Mouse (Mus musculus) stomach, embryonic 15.5 days (tissue): ENCODE results near the gene Prrt1. TPM values are rescaled to one million over a fixed set of nuclear protein-coding genes. Genes with fewer than 3 reads are reported as not detected.

Source experiments
- ATAC-seq: fragments of 200-750 bp; cut with Nextera tagmentation; 2 replicates; pipeline ENCODE4 v1.8.0; 2017; ENCODE audit warnings: low read depth, moderate number of reproducible peaks, moderate TSS enrichment; ENCODE audit not compliant: insufficient read depth, low FRiP score
- H3K27ac ChIP-seq: fragments of 300-500 bp; sonication (generic); 2 replicates; pipeline ENCODE4 v1.5.1; 2015; ENCODE audit warnings: mild to moderate bottlenecking, inconsistent platforms
- H3K27me3 ChIP-seq: fragments of 300-500 bp; sonication (generic); replicated peaks from 2 replicates; pipeline ENCODE4 v1.6.1; 2015; ENCODE audit warnings: inconsistent platforms
- H3K36me3 ChIP-seq: fragments of 300-500 bp; sonication (generic); 2 replicates; pipeline ENCODE4 v1.6.1; 2015; ENCODE audit warnings: inconsistent platforms
- H3K4me1 ChIP-seq: fragments of 300-500 bp; sonication (generic); 2 replicates; pipeline ENCODE4 v1.6.1; 2015; ENCODE audit warnings: inconsistent platforms
- H3K4me2 ChIP-seq: fragments of 300-500 bp; sonication (generic); 2 replicates; pipeline ENCODE4 v1.6.1; 2015; ENCODE audit warnings: mild to moderate bottlenecking, inconsistent platforms
- H3K4me3 ChIP-seq: fragments of 300-500 bp; sonication (generic); replicated peaks from 2 replicates; pipeline ENCODE4 v1.5.1; 2015; ENCODE audit warnings: inconsistent platforms
- H3K9ac ChIP-seq: fragments of 300-500 bp; sonication (generic); 2 replicates; pipeline ENCODE4 v1.6.1; 2015; ENCODE audit warnings: inconsistent platforms
- H3K9me3 ChIP-seq: fragments of 300-500 bp; sonication (generic); 2 replicates; pipeline ENCODE4 v1.6.1; 2016; ENCODE audit warnings: inconsistent platforms
- WGBS: fragments of 180-500 bp; shearing (Covaris S2); methylation state at CpG from one replicate; pipeline ENCODE4 v1.1.7; 2015; 5-methylcytosine and 5-hydroxymethylcytosine counted together
- polyA plus RNA-seq: library from polyadenylated mRNA; unstranded; fragments of >200 nt; fragmentation: Nextera tagmentation; extraction: Ambion mirVana; gene quantifications from 2 replicates; pipeline ENCODE4 v1.2.1, GENCODE M21; 2015

Prrt1 gene
- polyA plus RNA-seq, 1 experiment from 2014 or later: 0.63 TPM

- Histone ChIP-seq H3K9ac (no peak overlapping the region), H3K9me3 (no peaks in the 10 kb centered on the region), H3K4me2 (no peak overlapping the region), H3K4me1 (peaks cover 37% of the 10 kb centered on the region), H3K27me3 (peaks cover 14% of the 10 kb centered on the region; the same call in 1 of the 2 replicates), H3K4me3 (no peak overlapping the region), H3K36me3 (no peaks in the 10 kb centered on the region), H3K27ac (no peak overlapping the region)
- no peak for ATAC-seq
- 63% methylated on average over 11 of the region's 11 CpGs for WGBS
Observed at GRCm38 (mm10) chr17:34681881-34682536, 52.7 kb downstream of the Prrt1 start.

Other genes with a start within 250 kb of the Prrt1 start
- gene BC051142, start 230.7 kb upstream of the Prrt1 start, polyA plus RNA-seq: 1.1 and 1.3 TPM in 2 replicates
- gene Btnl4, start 152.2 kb upstream of the Prrt1 start, polyA plus RNA-seq: 2.6 and 4.1 TPM in 2 replicates
- gene Btnl6, start 112.2 kb upstream of the Prrt1 start, polyA plus RNA-seq: 1.2 and 2.8 TPM in 2 replicates
- gene Notch4, start 65.3 kb upstream of the Prrt1 start, polyA plus RNA-seq: 5.8 and 7.9 TPM in 2 replicates
- gene Gpsm3, start 39.7 kb upstream of the Prrt1 start, polyA plus RNA-seq: 10.2 and 11.9 TPM in 2 replicates
- gene Pbx2, start 38.3 kb upstream of the Prrt1 start, polyA plus RNA-seq: 8.5 and 9.2 TPM in 2 replicates
- 3.1 and 3.5 TPM in 2 replicates for gene Ager, start 31.7 kb upstream of the Prrt1 start, polyA plus RNA-seq
- gene Rnf5, start 25.8 kb upstream of the Prrt1 start, polyA plus RNA-seq: 130 and 142 TPM in 2 replicates
- gene Agpat1, start 25.3 kb upstream of the Prrt1 start, polyA plus RNA-seq: 49.3 and 50.8 TPM in 2 replicates
- 3.7 and 3.8 TPM in 2 replicates for gene Egfl8, start 13.6 kb upstream of the Prrt1 start, polyA plus RNA-seq
- gene Ppt2, start 1.0 kb upstream of the Prrt1 start, polyA plus RNA-seq: 23.7 and 26.2 TPM in 2 replicates
- gene Fkbpl, start 15.2 kb downstream of the Prrt1 start, polyA plus RNA-seq: 14.0 and 14.5 TPM in 2 replicates
- 72.0 and 76.7 TPM in 2 replicates for gene Atf6b, start 17.6 kb downstream of the Prrt1 start, polyA plus RNA-seq
- 0.97 and 1.4 TPM in 2 replicates for gene Tnxb, start 41.0 kb downstream of the Prrt1 start, polyA plus RNA-seq
- 0.44 and 0.65 TPM in 2 replicates for gene C4b, start 114.3 kb downstream of the Prrt1 start, polyA plus RNA-seq
- 1.1 and 1.7 TPM in 2 replicates for gene Cyp21a1, start 175.0 kb downstream of the Prrt1 start, polyA plus RNA-seq
- gene Stk19, start 207.4 kb downstream of the Prrt1 start, polyA plus RNA-seq: 25.7 and 26.5 TPM in 2 replicates
- gene Dxo, start 207.5 kb downstream of the Prrt1 start, polyA plus RNA-seq: 52.9 and 53.1 TPM in 2 replicates
- 39.5 and 48.8 TPM in 2 replicates for gene Skiv2l, start 220.7 kb downstream of the Prrt1 start, polyA plus RNA-seq
- 87.8 and 103 TPM in 2 replicates for gene Nelfe, start 220.9 kb downstream of the Prrt1 start, polyA plus RNA-seq
- gene Cfb, start 233.0 kb downstream of the Prrt1 start, polyA plus RNA-seq: 20.8 and 30.4 TPM in 2 replicates
- 2.7 and 3.0 TPM in 2 replicates for gene Zbtb12, start 249.9 kb downstream of the Prrt1 start, polyA plus RNA-seq